ENCODE assay signal across 1 mouse cellular context in the genomic region with DNA sequence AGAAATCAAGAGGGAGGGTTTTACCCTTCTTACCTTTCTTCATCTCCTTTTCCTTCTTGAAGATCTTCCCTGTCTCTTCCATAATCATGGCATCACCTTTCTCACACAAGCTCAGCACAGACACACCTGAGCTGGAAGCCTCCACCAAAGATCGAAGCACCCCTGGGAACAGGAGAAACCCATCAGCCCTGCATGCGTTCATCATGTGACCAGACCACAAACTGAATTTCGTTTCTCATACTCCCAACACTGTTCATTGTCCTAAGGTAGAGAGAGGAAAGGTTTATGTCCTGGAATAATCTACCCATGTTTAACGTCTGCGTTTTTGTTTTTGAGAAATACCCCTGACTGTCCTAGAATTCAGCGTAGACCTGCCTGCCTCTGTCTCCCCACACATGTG.
A peak's percentile ranks its signal among the peaks of the same experiment; 100 is the strongest.
TF ChIP-seq lines count a peak whose summit lies in the region.

No protein-coding gene starts in this region.

TF ChIP-seq in CH12.LX, 34 proteins besides CTCF, POLR2A, EP300 and RAD21:
- peak; percentile 69 for TF ChIP-seq BHLHE40 (IDR thresholded peaks at IDR 0.05; ENCODE audit: low read depth, low read length)
- TF ChIP-seq MAFK (IDR thresholded peaks at IDR 0.05; ENCODE audit: insufficient replicate concordance, low read length) = no peak
- no peak for TF ChIP-seq KAT2A (IDR thresholded peaks at IDR 0.05; ENCODE audit: insufficient replicate concordance, low read length)
